8 mouse cellular contexts compared by ENCODE assay signal in the genomic region with DNA sequence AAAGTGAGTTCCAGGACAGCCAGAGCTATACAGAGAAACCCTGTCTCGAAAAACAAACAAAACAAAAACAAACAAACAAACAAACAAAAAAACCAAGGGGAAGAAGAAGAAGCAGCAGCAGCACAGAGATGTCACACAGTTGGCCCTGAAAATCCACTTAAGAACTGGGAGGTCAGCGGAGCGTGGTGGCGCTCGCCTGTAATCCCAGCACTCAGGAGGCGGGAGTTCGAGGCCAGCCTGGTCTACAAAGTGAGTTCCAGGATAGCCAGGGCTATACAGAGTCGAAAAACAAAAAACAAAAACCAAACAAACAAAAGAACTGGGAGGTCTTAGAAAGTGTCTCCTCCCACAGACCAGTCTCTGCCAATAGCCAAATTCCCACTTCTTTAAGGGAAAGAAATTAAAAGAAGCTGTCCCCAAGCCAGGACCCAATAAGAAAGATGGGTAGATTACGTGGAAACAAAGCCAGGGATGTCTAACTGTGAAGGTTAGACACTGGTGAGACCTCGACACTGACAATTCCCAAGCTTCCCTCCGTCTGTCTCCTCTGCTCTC. TPM values are rescaled to one million over a fixed set of nuclear protein-coding genes. Genes with fewer than 3 reads are reported as not detected.
A peak's percentile ranks its signal among the peaks of the same experiment; 100 is the strongest.
DNase-seq lines count a peak whose midpoint lies in the region; ATAC-seq lines count a peak whose summit lies in the region.

No protein-coding gene starts in this region.

- no peaks in the 10 kb centered on the region for H3K4me1 ChIP-seq in heart, embryonic 16.5 days (ENCODE audit: control insufficient read depth, insufficient read depth, low read length)
- peaks cover 22% of the 10 kb centered on the region for H3K4me1 ChIP-seq in liver, embryonic 16.5 days (ENCODE audit: control insufficient read depth, low read depth, low read length)

- no peaks in the 10 kb centered on the region for H3K9me3 ChIP-seq in heart, embryonic 16.5 days (replicated peaks; ENCODE audit: control insufficient read depth, low read length)
- no peaks in the 10 kb centered on the region for H3K9me3 ChIP-seq in liver, embryonic 16.5 days (replicated peaks; ENCODE audit: control insufficient read depth, low read length)

- WGBS in heart, embryonic 16.5 days = 58% methylated on average over 11 of the region's 11 CpGs
- WGBS in liver, embryonic 16.5 days (ENCODE audit: insufficient replicate concordance) = 58% methylated on average over 11 of the region's 11 CpGs

- H3K4me3 ChIP-seq in heart, embryonic 16.5 days (ENCODE audit: low read length) = peak overlapping the region; percentile 68
- peak overlapping the region; percentile 74 for H3K4me3 ChIP-seq in liver, embryonic 16.5 days (ENCODE audit: low read depth, low read length)

- H3K27me3 ChIP-seq in heart, embryonic 16.5 days (ENCODE audit: control insufficient read depth, insufficient read depth, low read length) = no peaks in the 10 kb centered on the region
- H3K27me3 ChIP-seq in liver, embryonic 16.5 days (ENCODE audit: control insufficient read depth, insufficient read depth, low read depth, low read length) = no peaks in the 10 kb centered on the region

- no peak for DNase-seq in frontal cortex, postnatal 14 days (ENCODE audit: low spot score in 2 of 2)
- DNase-seq in ES-CJ7 (ENCODE audit: low read depth, low spot score) = peak; percentile 19
- no peak for DNase-seq in right cerebral cortex, postnatal 36 days (ENCODE audit: low spot score in 2 of 2)
- DNase-seq in layer of hippocampus, postnatal 25 days (ENCODE audit: extremely low spot score in 1 of 2, low spot score in 1 of 2) = no peak

- no peaks in the 10 kb centered on the region for H3K36me3 ChIP-seq in heart, embryonic 16.5 days (ENCODE audit: control insufficient read depth, insufficient read depth)
- H3K36me3 ChIP-seq in liver, embryonic 16.5 days (ENCODE audit: control insufficient read depth, insufficient read depth) = no peaks in the 10 kb centered on the region

- peak overlapping the region; percentile 94 for H3K4me2 ChIP-seq in heart, embryonic 16.5 days (ENCODE audit: low read depth, low read length)
- H3K4me2 ChIP-seq in liver, embryonic 16.5 days (ENCODE audit: low read depth, low read length) = peak overlapping the region; percentile 81

- no peak overlapping the region for H3K27ac ChIP-seq in heart, embryonic 16.5 days (ENCODE audit: low read length)
- peak overlapping the region; percentile 53 for H3K27ac ChIP-seq in liver, embryonic 16.5 days (ENCODE audit: low read length)

- peak; percentile 49; the same call in 1 of the 2 replicates for ATAC-seq in frontal cortex, adult (ENCODE audit: low TSS enrichment)
- no peak for ATAC-seq in heart, embryonic 16.5 days (replicated peaks; ENCODE audit: extremely low read depth, insufficient read depth, low FRiP score)
- no peak for ATAC-seq in liver, embryonic 16.5 days (ENCODE audit: low read depth)
- no peak for ATAC-seq in erythroid progenitor cell, adult 5-6 weeks (replicated peaks; ENCODE audit: low FRiP score, poor library complexity, severe bottlenecking)

- H3K9ac ChIP-seq in heart, embryonic 16.5 days (ENCODE audit: low read length) = peak overlapping the region; percentile 77
- H3K9ac ChIP-seq in liver, embryonic 16.5 days (ENCODE audit: low read depth, low read length) = peak overlapping the region; percentile 69

RNA-seq across cellular contexts. Expression of gene Dhtkd1, which starts 0.7 kb away (rescaled TPM):
- polyA plus RNA-seq in heart, embryonic 16.5 days (2015; fragmentation: Nextera tagmentation; extraction: Ambion mirVana) = 2.1 and 2.2 TPM in 2 replicates
- polyA plus RNA-seq in liver, embryonic 16.5 days (2015; fragmentation: Nextera tagmentation; extraction: Ambion mirVana) = 4.6 and 5.7 TPM in 2 replicates
- total RNA-seq in layer of hippocampus, postnatal 25 days (2021) = 10 to 100 TPM in 1 of 2 experiments, 1 to 10 TPM in 1; 8.3 to 12.0 TPM
- 0.84 TPM in 1 of 2 replicates, not detected in the other for total RNA-seq in erythroid progenitor cell, adult 5-6 weeks (2015; ENCODE audit: low replicate concordance)
- total RNA-seq in erythroid progenitor cell, adult 5-6 weeks (2017; ENCODE audit: low replicate concordance) = 0.26 TPM in 1 of 2 replicates, not detected in the other

RNA-seq across cellular contexts. Expression of gene Upf2, which starts 9.3 kb away (rescaled TPM):
- polyA plus RNA-seq in heart, embryonic 16.5 days (2015; fragmentation: Nextera tagmentation; extraction: Ambion mirVana) = 5.8 and 6.1 TPM in 2 replicates
- 3.9 and 4.1 TPM in 2 replicates for polyA plus RNA-seq in liver, embryonic 16.5 days (2015; fragmentation: Nextera tagmentation; extraction: Ambion mirVana)
- 10 to 100 TPM; 33.1 to 38.1 TPM for total RNA-seq in layer of hippocampus, postnatal 25 days (2021)
- total RNA-seq in erythroid progenitor cell, adult 5-6 weeks (2015; ENCODE audit: low replicate concordance) = 35.0 and 39.0 TPM in 2 replicates
- 36.2 and 40.4 TPM in 2 replicates for total RNA-seq in erythroid progenitor cell, adult 5-6 weeks (2017; ENCODE audit: low replicate concordance)

RNA-seq across cellular contexts. Expression of gene Sec61a2, which starts 46.7 kb away (rescaled TPM):
- polyA plus RNA-seq in heart, embryonic 16.5 days (2015; fragmentation: Nextera tagmentation; extraction: Ambion mirVana) = 48.0 and 48.3 TPM in 2 replicates
- 14.2 and 15.1 TPM in 2 replicates for polyA plus RNA-seq in liver, embryonic 16.5 days (2015; fragmentation: Nextera tagmentation; extraction: Ambion mirVana)
- total RNA-seq in layer of hippocampus, postnatal 25 days (2021) = 100 to 1,000 TPM in 1 of 2 experiments, 10 to 100 TPM in 1; 76.2 to 103 TPM
- 15.9 and 31.4 TPM in 2 replicates for total RNA-seq in erythroid progenitor cell, adult 5-6 weeks (2015; ENCODE audit: low replicate concordance)
- total RNA-seq in erythroid progenitor cell, adult 5-6 weeks (2017; ENCODE audit: low replicate concordance) = 19.4 and 21.5 TPM in 2 replicates

Comparison
In these comparisons a context has a peak if more than half of its experiments do, and no peak if none do; other contexts are left out.
1. RNA of gene Dhtkd1, which starts 0.7 kb away (total RNA-seq): 8.3 to 12.0 TPM in layer of hippocampus, postnatal 25 days; 0.26 to 0.84 TPM in erythroid progenitor cell, adult 5-6 weeks; every median in the first group is over 4 times any median in the second.